Mouse (Mus musculus): ENCODE results near the gene Plekhh2.

GRCm38 (mm10) chr17:84585104-84585503, 73.4 kb downstream of the Plekhh2 start:
- no peak for TF ChIP-seq EP300 (IDR thresholded peaks at IDR 0.05; ENCODE audit: low read depth)
- TF ChIP-seq CTCF (IDR thresholded peaks at IDR 0.05; ENCODE audit: low read depth), result no peak
